Comparison of ENCODE assay signal across 27 mouse cellular contexts in genomic region chr9:22495133-22495532, GRCm38 (mm10). TPM values are rescaled to one million over a fixed set of nuclear protein-coding genes. Genes with fewer than 3 reads are reported as not detected.
DNase-seq lines count a peak whose midpoint lies in the region; ATAC-seq and TF ChIP-seq lines count a peak whose summit lies in the region.
"Had no signal": no experiment of that assay in that cellular context is flagged by ENCODE, and none has a peak within 500 bp of the region (broad histone marks: within the 10 kb centered on the region; RNA-seq: fewer than 3 reads in every experiment).

No protein-coding gene starts in this region.

- intact Hi-C loops in heart, adult 2 months (cut with DNase I), result no loop called here

- H3K36me3 ChIP-seq in heart, adult 2 months (ENCODE audit: control insufficient read depth, insufficient read depth, low read length), result no peaks in the 10 kb centered on the region
- H3K36me3 ChIP-seq in heart, embryonic 12.5 days, result no peaks in the 10 kb centered on the region
- no peaks in the 10 kb centered on the region for H3K36me3 ChIP-seq in liver, embryonic 14.5 days (replicated peaks; ENCODE audit: control insufficient read depth, insufficient read depth, low read depth)
- peaks cover 7% of the 10 kb centered on the region for H3K36me3 ChIP-seq in E14TG2a.4 (ENCODE audit: insufficient read depth, low read length)
- H3K36me3 ChIP-seq: embryonic facial prominence, embryonic 12.5 days; kidney, embryonic 15.5 days; liver, embryonic 15.5 days; midbrain, embryonic 13.5 days had no signal

- TF ChIP-seq POLR2A in heart, adult 2 months (IDR thresholded peaks at IDR 0.05; ENCODE audit: insufficient read depth, low read depth, low read length), result no peak

- H3K27me3 ChIP-seq in heart, adult 2 months (ENCODE audit: control insufficient read depth, insufficient read depth, low read length), result no peaks in the 10 kb centered on the region
- H3K27me3 ChIP-seq in heart, embryonic 12.5 days (replicated peaks), result no peaks in the 10 kb centered on the region
- no peaks in the 10 kb centered on the region for H3K27me3 ChIP-seq in liver, embryonic 14.5 days (ENCODE audit: control insufficient read depth, insufficient read depth, low read length)
- no peaks in the 10 kb centered on the region for H3K27me3 ChIP-seq in E14TG2a.4 (ENCODE audit: insufficient read depth, low read length)
- H3K27me3 ChIP-seq: embryonic facial prominence, embryonic 12.5 days; kidney, embryonic 15.5 days; liver, embryonic 15.5 days; midbrain, embryonic 13.5 days; neural tube, embryonic 15.5 days had no signal

- H3K79me2 ChIP-seq in heart, adult 2 months (replicated peaks; ENCODE audit: control insufficient read depth, insufficient read depth, low read length), result no peaks in the 10 kb centered on the region

- H3K4me2 ChIP-seq in heart, embryonic 12.5 days, result no peak overlapping the region
- H3K4me2 ChIP-seq in liver, embryonic 14.5 days (ENCODE audit: low read depth), result no peak overlapping the region
- H3K4me2 ChIP-seq: embryonic facial prominence, embryonic 12.5 days; kidney, embryonic 15.5 days; liver, embryonic 15.5 days; midbrain, embryonic 13.5 days; neural tube, embryonic 15.5 days had no signal

- H3K9ac ChIP-seq in heart, adult 2 months (ENCODE audit: low read depth, low read length), result no peak overlapping the region
- H3K9ac ChIP-seq in heart, embryonic 12.5 days, result no peak overlapping the region
- H3K9ac ChIP-seq in liver, embryonic 14.5 days (replicated peaks), result no peak overlapping the region
- H3K9ac ChIP-seq: embryonic facial prominence, embryonic 12.5 days; kidney, embryonic 15.5 days; liver, embryonic 15.5 days; midbrain, embryonic 13.5 days; neural tube, embryonic 15.5 days had no signal

- no peak for DNase-seq in heart, adult 2 months
- DNase-seq in liver, embryonic 14.5 days (ENCODE audit: low read depth in 3 of 3, low spot score in 3 of 3), result no peak
- DNase-seq in liver (no peak), R1 (ENCODE audit: low read depth, low spot score) (peak; percentile 55), adipocyte (ENCODE audit: low spot score) (no peak)
- DNase-seq in spleen, postnatal 10 days (ENCODE audit: low spot score in 2 of 2), result no peak
- DNase-seq: adrenal gland, postnatal 10 days; B cell, adult 2 months; cerebellum, adult 8-10 months; gastrocnemius, postnatal 10 days; heart, postnatal 36 days; thymus, adult 18-20 months had no signal

- H3K9me3 ChIP-seq in heart, embryonic 12.5 days (replicated peaks), result 0 out of 2 replicates have a peak, but pooled peaks cover 2% of the 10 kb centered on the region
- H3K9me3 ChIP-seq in liver, embryonic 14.5 days (ENCODE audit: control insufficient read depth, low read length), result no peaks in the 10 kb centered on the region
- H3K9me3 ChIP-seq in E14TG2a.4 (ENCODE audit: low read length), result no peaks in the 10 kb centered on the region
- H3K9me3 ChIP-seq: embryonic facial prominence, embryonic 12.5 days; G1E; kidney, embryonic 15.5 days; midbrain, embryonic 13.5 days; neural tube, embryonic 15.5 days had no signal

- no peaks in the 10 kb centered on the region for H3K4me1 ChIP-seq in heart, adult 2 months (ENCODE audit: control insufficient read depth, insufficient read depth, low read length)
- H3K4me1 ChIP-seq in heart, embryonic 12.5 days (replicated peaks), result no peaks in the 10 kb centered on the region
- H3K4me1 ChIP-seq in liver, embryonic 14.5 days (replicated peaks; ENCODE audit: control insufficient read depth in 2 of 2, insufficient read depth in 2 of 2, low read length in 1 of 2), result no peaks in the 10 kb centered on the region
- peaks cover 8% of the 10 kb centered on the region for H3K4me1 ChIP-seq in E14TG2a.4 (replicated peaks; ENCODE audit: low read depth, low read length)
- H3K4me1 ChIP-seq: embryonic facial prominence, embryonic 12.5 days; kidney, embryonic 15.5 days; liver, embryonic 15.5 days; midbrain, embryonic 13.5 days; neural tube, embryonic 15.5 days had no signal

- no peak overlapping the region for H3K27ac ChIP-seq in heart, adult 2 months
- H3K27ac ChIP-seq in heart, embryonic 12.5 days (ENCODE audit: poor library complexity, severe bottlenecking), result no peak overlapping the region
- no peak overlapping the region for H3K27ac ChIP-seq in liver, embryonic 14.5 days
- H3K27ac ChIP-seq: embryonic facial prominence, embryonic 12.5 days; kidney, embryonic 15.5 days; liver, embryonic 15.5 days; midbrain, embryonic 13.5 days; neural tube, embryonic 15.5 days had no signal

- TF ChIP-seq CTCF in heart, adult 2 months (IDR thresholded peaks at IDR 0.05), result peak; percentile 47
- TF ChIP-seq CTCF in liver, embryonic 14.5 days (IDR thresholded peaks at IDR 0.05; ENCODE audit: low read depth), result peak; percentile 65
- peak; percentile 70 for TF ChIP-seq CTCF in E14TG2a.4 (conservative IDR thresholded peaks at IDR 0.05; ENCODE audit: low read length)

- 93% methylated on average over 2 of the region's 2 CpGs for WGBS in heart, adult 2 months
- WGBS in heart, embryonic 12.5 days, result 79% methylated on average over 2 of the region's 2 CpGs
- WGBS in liver, embryonic 14.5 days (ENCODE audit: insufficient replicate concordance), result 71% methylated on average over 2 of the region's 2 CpGs

- no peak for ATAC-seq in heart, embryonic 12.5 days (ENCODE audit: insufficient number of reproducible peaks, low FRiP score)
- no peak for ATAC-seq in liver, embryonic 14.5 days (ENCODE audit: insufficient read depth)
- ATAC-seq: hindbrain, embryonic 16.5 days; midbrain, embryonic 13.5 days had no signal

- no peak overlapping the region for H3K4me3 ChIP-seq in heart, adult 2 months
- no peak overlapping the region for H3K4me3 ChIP-seq in heart, embryonic 12.5 days
- H3K4me3 ChIP-seq in liver, embryonic 14.5 days (ENCODE audit: insufficient read depth in 1 of 2, low read depth in 2 of 2, low read length in 2 of 2), result no peak overlapping the region
- H3K4me3 ChIP-seq in E14TG2a.4 (replicated peaks; ENCODE audit: low read length), result no peak overlapping the region
- H3K4me3 ChIP-seq: embryonic facial prominence, embryonic 12.5 days; kidney, embryonic 15.5 days; liver, embryonic 15.5 days; midbrain, embryonic 13.5 days; myocyte; neural tube, embryonic 15.5 days had no signal

- no peak for TF ChIP-seq EP300 in heart, adult 2 months (IDR thresholded peaks at IDR 0.05; ENCODE audit: insufficient read depth, low read depth, low read length)
- TF ChIP-seq EP300 in liver, embryonic 14.5 days (IDR thresholded peaks at IDR 0.05; ENCODE audit: low read depth), result no peak

RNA-seq across cellular contexts. Expression of gene Bbs9, which starts 19.6 kb away (rescaled TPM):
- 10 to 100 TPM; 11.9 to 12.4 TPM for total RNA-seq in heart, adult 2 months (2021)
- polyA plus RNA-seq in heart, adult 2 months (2012; rRNA removed), result 6.3 and 9.0 TPM in 2 replicates
- 7.8 and 8.0 TPM in 2 replicates for polyA plus RNA-seq in heart, embryonic 12.5 days (2016; fragmentation: Nextera tagmentation; extraction: Ambion mirVana)
- 2.2 and 2.6 TPM in 2 replicates for polyA plus RNA-seq in liver, embryonic 14.5 days (2012; rRNA removed)
- polyA plus RNA-seq in liver, embryonic 14.5 days (2014; fragmentation: Nextera tagmentation; extraction: Ambion mirVana), result 2.3 and 3.0 TPM in 2 replicates

RNA-seq across cellular contexts. Expression of gene Rp9, which starts 25.6 kb away (rescaled TPM):
- 10 to 100 TPM; 42.6 to 46.1 TPM for total RNA-seq in heart, adult 2 months (2021)
- 35.1 and 39.5 TPM in 2 replicates for polyA plus RNA-seq in heart, adult 2 months (2012; rRNA removed)
- polyA plus RNA-seq in heart, embryonic 12.5 days (2016; fragmentation: Nextera tagmentation; extraction: Ambion mirVana), result 48.1 and 51.6 TPM in 2 replicates
- 15.8 and 32.5 TPM in 2 replicates for polyA plus RNA-seq in liver, embryonic 14.5 days (2012; rRNA removed)
- polyA plus RNA-seq in liver, embryonic 14.5 days (2014; fragmentation: Nextera tagmentation; extraction: Ambion mirVana), result 34.1 and 37.2 TPM in 2 replicates

RNA-seq across cellular contexts. Expression of gene Gm17545, which starts 41.0 kb away (rescaled TPM):
- not detected for total RNA-seq in heart, adult 2 months (2021)
- not detected in 2 replicates for polyA plus RNA-seq in heart, adult 2 months (2012; rRNA removed)
- not detected in 2 replicates for polyA plus RNA-seq in heart, embryonic 12.5 days (2016; fragmentation: Nextera tagmentation; extraction: Ambion mirVana)
- polyA plus RNA-seq in liver, embryonic 14.5 days (2012; rRNA removed), result not detected in 2 replicates
- not detected in 2 replicates for polyA plus RNA-seq in liver, embryonic 14.5 days (2014; fragmentation: Nextera tagmentation; extraction: Ambion mirVana)
- total RNA-seq: adrenal gland, postnatal 10 days; G1E; gastrocnemius, postnatal 10 days; heart, postnatal 36 days; layer of hippocampus, adult 18-20 months; left cerebral cortex, adult 18-20 months had no signal
- polyA plus RNA-seq: cortical plate, adult 2 months; embryonic facial prominence, embryonic 12.5 days; G1E; hindbrain, embryonic 16.5 days; kidney, embryonic 15.5 days; limb, embryonic 11.5 days; liver, embryonic 15.5 days; midbrain, embryonic 13.5 days; myocyte; neural tube, embryonic 15.5 days; urinary bladder, adult 2 months had no signal
